Mouse (Mus musculus) kidney, adult 2 months (tissue): ENCODE measurements at regions not wholly inside any gene's neighbourhood (a gene's known extent, or its start where the extent isn't known, plus 50 kb on each side); places are given as distances from the start of the nearest gene placed in this dataset.

Experiments used
- CTCF ChIP-seq: fragments of 200-500 bp; conservative IDR thresholded peaks from 2 replicates; pipeline ENCODE4 v1.5.1; 2011; ENCODE audit warnings: low read depth, mild to moderate bottlenecking, control low read depth, low read length, moderate library complexity, mixed read lengths; ENCODE audit not compliant: insufficient read depth, insufficient read length
- POLR2A ChIP-seq: fragments of 200-500 bp; IDR thresholded peaks from one replicate; pipeline ENCODE4 v1.6.1; 2011; ENCODE audit warnings: low read depth, low read length, control low read depth

DNA sequence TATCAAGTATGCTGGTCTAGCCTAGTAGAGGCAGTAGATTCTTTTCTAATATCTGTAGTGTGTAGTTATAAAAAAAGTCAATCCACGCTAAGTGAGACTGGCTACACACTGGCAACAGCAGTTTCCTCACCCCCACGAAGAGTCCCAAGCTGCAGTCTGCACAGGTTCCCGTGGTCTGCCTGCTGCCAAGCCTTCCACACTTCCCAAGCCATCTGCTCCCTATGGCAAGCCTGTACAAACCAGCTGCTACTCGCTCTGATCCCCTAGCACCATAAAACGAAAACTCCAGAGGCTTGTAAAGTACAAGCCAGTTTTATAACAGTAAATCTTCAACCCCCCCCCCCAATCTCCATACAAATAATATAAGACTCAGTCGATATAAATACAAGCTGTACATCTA lies 786.0 kb upstream of the Tyrp1 start:
- TF ChIP-seq CTCF (no peak), POLR2A (no peak)
